Mouse (Mus musculus) heart, adult 2 months (tissue): Measurements from ENCODE around the gene Sympk.

Source experiments
- CTCF ChIP-seq: fragments of 200-600 bp; IDR thresholded peaks from 2 replicates; pipeline ENCODE4 v1.8.1; 2022; ENCODE audit warnings: antibody characterized with exemption, mild to moderate bottlenecking, moderate library complexity
- EP300 ChIP-seq: fragments of 200-500 bp; IDR thresholded peaks from 2 replicates; pipeline ENCODE4 v1.6.1; 2011; ENCODE audit warnings: low read depth, low read length, control low read depth; ENCODE audit not compliant: insufficient read depth
- POLR2A ChIP-seq: fragments of 200-500 bp; IDR thresholded peaks from 2 replicates; pipeline ENCODE4 v1.6.1; 2011; ENCODE audit warnings: mild to moderate bottlenecking, low read depth, low read length, control low read depth; ENCODE audit not compliant: insufficient read depth

- TF ChIP-seq POLR2A (no peak), CTCF (no peak), EP300 (no peak)
Measured at GRCm38 (mm10) chr7:19022189-19022958, 1.8 kb upstream of the Sympk start.
